Mouse (Mus musculus): ENCODE data around the gene Pam16. TPM values are rescaled to one million over a fixed set of nuclear protein-coding genes. Genes with fewer than 3 reads are reported as not detected.

Pam16 gene
- polyA plus RNA-seq (2016; fragmentation: Nextera tagmentation; extraction: Ambion mirVana), result 76.2 and 81.9 TPM in 2 replicates

- Histone ChIP-seq H3K27me3 (replicated peaks) (no peaks in the 10 kb centered on the region), H3K4me1 (peaks cover 53% of the 10 kb centered on the region), H3K9ac (peak within 1 kb of the TSS; percentile 86), H3K9me3 (replicated peaks) (no peaks in the 10 kb centered on the region), H3K36me3 (peaks cover 31% of the 10 kb centered on the region), H3K4me2 (peak within 1 kb of the TSS; percentile 75), H3K4me3 (peak within 1 kb of the TSS; percentile 85), H3K27ac (peak within 1 kb of the TSS; percentile 90)
- peak; percentile 93 for ATAC-seq
- WGBS (ENCODE audit: insufficient replicate concordance), result 1% methylated on average over 56 of the region's 56 CpGs
Measured at GRCm38 (mm10) chr16:4624481-4625110, at the start of gene Pam16. Pam16 (minus strand) TSS chr16:4624988.

- Histone ChIP-seq H3K4me2 (no peak overlapping the region), H3K4me3 (no peak overlapping the region), H3K4me1 (peaks cover 38% of the 10 kb centered on the region), H3K27me3 (replicated peaks) (no peaks in the 10 kb centered on the region), H3K36me3 (peaks cover 53% of the 10 kb centered on the region), H3K9me3 (replicated peaks) (no peaks in the 10 kb centered on the region), H3K9ac (no peak overlapping the region), H3K27ac (no peak overlapping the region)
- ATAC-seq, result no peak
- 28% methylated on average over 4 of the region's 4 CpGs for WGBS (ENCODE audit: insufficient replicate concordance)
Measured at GRCm38 (mm10) chr16:4674091-4674490, 49.3 kb upstream of the Pam16 start.

- H3K36me3 ChIP-seq, result peaks cover 73% of the 10 kb centered on the region
- no peak for ATAC-seq
Measured at GRCm38 (mm10) chr16:4670317-4670716, 45.5 kb upstream of the Pam16 start.

GRCm38 (mm10) chr16:4667190-4667808 lies 42.5 kb upstream of the Pam16 start:
- peak; percentile 77 for ATAC-seq

More at GRCm38 (mm10) chr16:4670317-4670716, 45.5 kb upstream of the Pam16 start:
- WGBS (ENCODE audit: insufficient replicate concordance), result 55% methylated on average over 5 of the region's 5 CpGs
- H3K27me3 ChIP-seq (replicated peaks), result no peaks in the 10 kb centered on the region
- no peak overlapping the region for H3K27ac ChIP-seq
- H3K9me3 ChIP-seq (replicated peaks), result no peaks in the 10 kb centered on the region
- H3K4me1 ChIP-seq, result peaks cover 13% of the 10 kb centered on the region; the same call in 1 of the 2 replicates
- H3K9ac ChIP-seq, result no peak overlapping the region
- H3K4me3 ChIP-seq, result no peak overlapping the region
- H3K4me2 ChIP-seq, result no peak overlapping the region

GRCm38 (mm10) chr16:4665726-4666125 lies 40.9 kb upstream of the Pam16 start:
- Histone ChIP-seq H3K9me3 (replicated peaks) (no peaks in the 10 kb centered on the region), H3K36me3 (peaks cover 81% of the 10 kb centered on the region), H3K27ac (no peak overlapping the region), H3K9ac (no peak overlapping the region), H3K4me1 (no peaks in the 10 kb centered on the region; the same call in 1 of the 2 replicates), H3K4me2 (no peak overlapping the region), H3K4me3 (no peak overlapping the region), H3K27me3 (replicated peaks) (no peaks in the 10 kb centered on the region)
- no peak for ATAC-seq
- 87% methylated on average over 2 of the region's 2 CpGs for WGBS (ENCODE audit: insufficient replicate concordance)

More at GRCm38 (mm10) chr16:4667190-4667808, 42.5 kb upstream of the Pam16 start:
- no peaks in the 10 kb centered on the region; the same call in 1 of the 2 replicates for H3K4me1 ChIP-seq
- H3K27me3 ChIP-seq (replicated peaks), result no peaks in the 10 kb centered on the region
- H3K4me2 ChIP-seq, result no peak overlapping the region
- H3K9me3 ChIP-seq (replicated peaks), result no peaks in the 10 kb centered on the region
- peaks cover 76% of the 10 kb centered on the region for H3K36me3 ChIP-seq
- H3K9ac ChIP-seq, result no peak overlapping the region
- 33% methylated on average over 3 of the region's 3 CpGs for WGBS (ENCODE audit: insufficient replicate concordance)
- H3K4me3 ChIP-seq, result no peak overlapping the region
- no peak overlapping the region for H3K27ac ChIP-seq

- Histone ChIP-seq H3K4me3 (no peak overlapping the region), H3K36me3 (peaks cover 69% of the 10 kb centered on the region), H3K27me3 (replicated peaks) (no peaks in the 10 kb centered on the region), H3K9ac (no peak overlapping the region), H3K27ac (no peak overlapping the region), H3K9me3 (replicated peaks) (no peaks in the 10 kb centered on the region), H3K4me1 (peaks cover 5% of the 10 kb centered on the region; the same call in 1 of the 2 replicates), H3K4me2 (no peak overlapping the region)
- 74% methylated on average over 2 of the region's 2 CpGs for WGBS (ENCODE audit: insufficient replicate concordance)
- ATAC-seq, result no peak
Measured at GRCm38 (mm10) chr16:4663806-4664205, 39.0 kb upstream of the Pam16 start.

GRCm38 (mm10) chr16:4661605-4662004 lies 36.8 kb upstream of the Pam16 start:
- no peak overlapping the region for H3K27ac ChIP-seq
- H3K9ac ChIP-seq, result no peak overlapping the region
- no peak overlapping the region for H3K4me3 ChIP-seq
- peaks cover 13% of the 10 kb centered on the region for H3K4me1 ChIP-seq
- H3K27me3 ChIP-seq (replicated peaks), result no peaks in the 10 kb centered on the region
- no peak for ATAC-seq
- H3K36me3 ChIP-seq, result peaks cover 51% of the 10 kb centered on the region
- no peaks in the 10 kb centered on the region for H3K9me3 ChIP-seq (replicated peaks)
- H3K4me2 ChIP-seq, result no peak overlapping the region
- WGBS (ENCODE audit: insufficient replicate concordance), result 71% methylated on average over 2 of the region's 2 CpGs

- H3K4me3 ChIP-seq, result no peak overlapping the region
- H3K4me2 ChIP-seq, result no peak overlapping the region
- H3K9ac ChIP-seq, result no peak overlapping the region
- peak overlapping the region; percentile 26; the same call in 1 of the 2 replicates for H3K27ac ChIP-seq
- peaks cover 28% of the 10 kb centered on the region for H3K4me1 ChIP-seq
- no peak for ATAC-seq
- 59% methylated on average over 2 of the region's 2 CpGs for WGBS (ENCODE audit: insufficient replicate concordance)
- peaks cover 42% of the 10 kb centered on the region for H3K36me3 ChIP-seq
- H3K9me3 ChIP-seq (replicated peaks), result no peaks in the 10 kb centered on the region
- no peaks in the 10 kb centered on the region for H3K27me3 ChIP-seq (replicated peaks)
Measured at GRCm38 (mm10) chr16:4659326-4659725, 34.5 kb upstream of the Pam16 start.

GRCm38 (mm10) chr16:4658781-4659245 lies 34.0 kb upstream of the Pam16 start:
- peaks cover 28% of the 10 kb centered on the region for H3K4me1 ChIP-seq
- H3K9ac ChIP-seq, result no peak overlapping the region
- no peaks in the 10 kb centered on the region for H3K9me3 ChIP-seq (replicated peaks)
- H3K4me2 ChIP-seq, result no peak overlapping the region
- peak overlapping the region; percentile 26; the same call in 1 of the 2 replicates for H3K27ac ChIP-seq
- H3K4me3 ChIP-seq, result no peak overlapping the region
- H3K36me3 ChIP-seq, result peaks cover 42% of the 10 kb centered on the region
- no peak for ATAC-seq
- no peaks in the 10 kb centered on the region for H3K27me3 ChIP-seq (replicated peaks)
- WGBS (ENCODE audit: insufficient replicate concordance), result 60% methylated on average over 11 of the region's 11 CpGs

- Histone ChIP-seq H3K4me1 (peaks cover 28% of the 10 kb centered on the region), H3K36me3 (peaks cover 46% of the 10 kb centered on the region), H3K4me2 (no peak overlapping the region), H3K27ac (peak overlapping the region; percentile 17; the same call in 1 of the 2 replicates), H3K9ac (no peak overlapping the region), H3K4me3 (no peak overlapping the region), H3K9me3 (replicated peaks) (no peaks in the 10 kb centered on the region), H3K27me3 (replicated peaks) (no peaks in the 10 kb centered on the region)
- WGBS (ENCODE audit: insufficient replicate concordance), result 67% methylated on average over 9 of the region's 9 CpGs
- no peak for ATAC-seq
Measured at GRCm38 (mm10) chr16:4656571-4657081, 31.8 kb upstream of the Pam16 start.

- no peak for ATAC-seq
- H3K27ac ChIP-seq, result peak overlapping the region; percentile 17; the same call in 1 of the 2 replicates
- no peak overlapping the region for H3K4me3 ChIP-seq
- H3K9me3 ChIP-seq (replicated peaks), result no peaks in the 10 kb centered on the region
- H3K4me1 ChIP-seq, result peaks cover 28% of the 10 kb centered on the region
- 39% methylated on average over 11 of the region's 11 CpGs for WGBS (ENCODE audit: insufficient replicate concordance)
- no peak overlapping the region for H3K9ac ChIP-seq
- no peaks in the 10 kb centered on the region for H3K27me3 ChIP-seq (replicated peaks)
- peaks cover 44% of the 10 kb centered on the region for H3K36me3 ChIP-seq
- H3K4me2 ChIP-seq, result no peak overlapping the region
Measured at GRCm38 (mm10) chr16:4655764-4656570, 31.2 kb upstream of the Pam16 start.

Measured in liver, embryonic 12.5 days (tissue).